Mouse (Mus musculus): ENCODE measurements around the gene Nckap5.

DNA sequence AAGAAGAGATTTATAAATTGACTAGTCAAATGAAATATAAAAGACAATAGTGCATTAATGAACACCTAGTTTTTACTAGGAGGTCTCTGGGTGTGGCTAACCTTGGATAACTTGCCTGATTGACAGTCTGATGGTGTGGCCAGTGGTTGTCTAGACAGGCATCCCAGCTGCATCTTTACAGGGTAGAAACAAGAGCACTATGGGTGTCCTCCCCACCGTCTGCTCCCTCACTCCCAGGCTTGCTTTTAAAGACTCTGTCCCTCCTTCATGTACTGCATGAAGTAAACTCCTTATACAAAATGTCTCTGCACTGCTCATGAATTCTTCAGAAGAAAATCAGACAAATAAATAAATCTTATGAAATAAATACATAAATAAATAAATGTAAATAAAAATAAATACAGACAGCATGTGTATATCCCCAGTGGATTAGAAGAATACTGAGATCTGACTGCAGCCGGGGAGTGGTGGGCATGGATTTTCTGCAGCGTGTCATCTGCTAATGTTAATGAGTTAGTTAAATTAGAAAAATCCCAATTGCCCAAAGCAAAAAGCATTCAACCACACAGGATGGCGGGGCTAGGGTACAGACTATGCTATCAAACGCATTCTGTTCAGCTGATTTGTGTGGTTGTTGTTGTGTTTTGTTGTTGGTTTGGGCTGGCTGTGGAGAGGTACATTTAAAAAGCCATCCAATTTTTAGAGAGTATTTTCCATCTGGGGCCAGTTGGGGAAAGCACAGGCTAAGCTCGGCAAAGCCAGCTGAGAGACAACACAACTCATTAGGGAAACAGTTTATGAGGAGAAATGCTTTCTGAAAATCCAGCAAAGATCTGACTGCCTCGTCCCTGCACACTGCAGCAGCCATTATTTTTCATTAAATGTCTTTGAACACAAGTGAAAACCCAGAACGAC is 130.3 kb downstream of the Nckap5 start:
- TF ChIP-seq BHLHE40 (IDR thresholded peaks at IDR 0.05; ENCODE audit: borderline replicate concordance, low read depth, low read length) (no peak), ZMIZ1 (IDR thresholded peaks at IDR 0.05; ENCODE audit: low read depth, low read length) (no peak), GABPA (IDR thresholded peaks at IDR 0.05; ENCODE audit: low read depth, low read length) (no peak), NELFE (IDR thresholded peaks at IDR 0.05; ENCODE audit: low read depth, low read length) (no peak), CTCF (IDR thresholded peaks at IDR 0.05 in 2 of 3, conservative IDR thresholded peaks at IDR 0.05 in 1 of 3; ENCODE audit: control insufficient read depth in 1 of 3, insufficient read depth in 1 of 3, low read depth in 2 of 3, low read length in 3 of 3, poor library complexity in 1 of 3, severe bottlenecking in 1 of 3) (no peak), SIN3A (IDR thresholded peaks at IDR 0.05; ENCODE audit: low read length) (no peak), E2F4 (IDR thresholded peaks at IDR 0.05; ENCODE audit: borderline replicate concordance, low read depth, low read length) (no peak), TCF12 (IDR thresholded peaks at IDR 0.05; ENCODE audit: low read depth, low read length) (no peak), CHD2 (IDR thresholded peaks at IDR 0.05; ENCODE audit: low read length) (no peak), GATA1 (IDR thresholded peaks at IDR 0.05; ENCODE audit: low read depth, low read length) (no peak), POLR2AphosphoS5 (IDR thresholded peaks at IDR 0.05; ENCODE audit: borderline replicate concordance, low read depth, low read length) (no peak)

Measured in MEL (cell line).